Mouse (Mus musculus) left cerebral cortex, adult 2 months (tissue): ENCODE results near the gene Ccdc173. TPM values are rescaled to one million over a fixed set of nuclear protein-coding genes. Genes with fewer than 3 reads are reported as not detected.
A peak's percentile ranks its signal among the peaks of the same experiment; 100 is the strongest.

ENCODE experiments used
- DNase-seq, 2 experiments: peaks; one replicate each; pipeline ENCODE4 v3.0.0; 2021 to 2022; ENCODE audit warnings: low spot score in 2 of 2, mixed read lengths in 1 of 2; ENCODE audit errors: extremely low spot score in 1 of 2
- H3K27ac ChIP-seq: fragments of 200-600 bp; 2 replicates; pipeline ENCODE4 v1.8.1; 2022
- H3K4me3 ChIP-seq: fragments of 200-600 bp; 2 replicates; pipeline ENCODE4 v1.8.1; 2022
- CTCF ChIP-seq: fragments of 200-600 bp; IDR thresholded peaks from 2 replicates; pipeline ENCODE4 v1.8.1; 2022; ENCODE audit warnings: antibody characterized with exemption, mild to moderate bottlenecking, moderate library complexity
- intact Hi-C: fragments of 180-260 bp; cut with DNase I; formaldehyde crosslinking; loops from one replicate; pipeline ENCODE4 v1.15.1; 2025
- total RNA-seq, 2 experiments: library from RNA; stranded (reverse); gene quantifications; 2 replicates each; pipeline ENCODE4 v1.2.3; 2021

Gene Ccdc173
- total RNA-seq, 2 experiments from 2014 or later, result 2.8 to 3.3 TPM

DNA sequence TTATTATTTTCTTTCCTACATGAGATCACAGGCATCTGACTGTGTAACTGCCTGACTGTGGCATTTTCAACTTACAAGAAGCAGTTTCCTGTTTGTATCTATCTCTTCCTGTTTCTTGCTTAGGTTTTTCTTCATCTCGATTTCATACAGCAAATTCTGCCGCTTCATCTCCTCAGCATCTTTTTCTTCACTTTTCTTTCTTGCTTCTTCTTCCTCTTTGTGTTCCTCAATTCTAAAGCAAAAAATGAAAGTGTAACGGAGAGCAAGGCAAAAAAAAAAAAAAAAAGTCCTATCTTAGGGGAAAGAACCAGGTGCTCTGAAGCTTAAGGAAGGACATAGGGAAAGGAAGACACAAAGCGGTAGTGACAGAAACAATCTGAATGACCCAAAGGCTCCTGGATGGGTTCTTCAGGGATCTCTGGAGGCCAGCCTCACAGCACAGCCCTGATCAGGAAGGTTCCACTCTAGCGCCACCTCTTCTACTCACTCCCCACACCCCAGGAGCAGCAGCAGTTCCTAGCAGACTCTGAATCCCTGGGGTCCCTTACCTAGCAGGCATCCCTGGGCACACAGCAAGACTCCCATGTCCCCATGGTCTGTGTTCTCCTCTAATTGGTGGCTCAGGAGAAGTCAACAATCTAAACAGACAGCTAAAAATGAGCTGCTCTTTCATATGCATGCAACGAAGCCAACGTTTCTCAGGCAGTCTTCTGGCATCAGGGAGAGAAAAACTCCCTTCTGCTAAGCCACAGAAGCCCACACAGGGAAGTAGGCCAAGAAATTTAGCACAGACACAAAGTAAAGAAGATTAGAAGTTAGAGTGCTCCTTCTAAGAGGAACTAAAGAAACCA is 11.2 kb downstream of the Ccdc173 start:
- intact Hi-C loops, result no loop called here
- no peak overlapping the region for H3K4me3 ChIP-seq
- no peak for DNase-seq
- no peak; the same call in 1 of the 2 replicates for TF ChIP-seq CTCF
- peak overlapping the region; percentile 73 for H3K27ac ChIP-seq

DNA sequence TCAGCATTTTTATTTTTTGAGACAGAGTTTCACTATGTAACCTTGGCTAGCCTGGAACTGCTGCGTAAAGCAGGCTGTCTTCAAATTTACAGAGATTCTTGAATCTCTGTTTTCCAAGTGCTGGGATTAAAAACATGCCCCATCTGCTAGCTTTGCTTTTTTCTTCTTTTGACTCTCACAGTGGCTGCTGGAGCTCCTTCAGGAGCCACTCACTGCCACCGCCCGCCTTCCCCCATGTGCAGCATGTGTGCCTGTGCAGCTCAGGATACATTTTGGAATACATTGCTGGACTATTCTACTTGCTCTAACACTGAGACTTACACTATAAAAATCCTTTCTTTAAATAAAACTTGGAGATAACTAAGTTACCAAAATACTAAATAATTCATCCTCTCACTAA is 16.0 kb downstream of the Ccdc173 start:
- TF ChIP-seq CTCF, result no peak
- intact Hi-C loops, result no loop called here
- H3K27ac ChIP-seq, result peak overlapping the region; percentile 50; the same call in 1 of the 2 replicates
- no peak for DNase-seq
- H3K4me3 ChIP-seq, result no peak overlapping the region

GRCm38 (mm10) chr2:69764716-69765115 is 24.7 kb downstream of the Ccdc173 start:
- no peak for TF ChIP-seq CTCF

GRCm38 (mm10) chr2:69763340-69763739 is 26.0 kb downstream of the Ccdc173 start:
- no peak for DNase-seq
- intact Hi-C loops, result no loop called here
- TF ChIP-seq CTCF, result no peak
- Histone ChIP-seq H3K4me3 (no peak overlapping the region), H3K27ac (no peak overlapping the region)

More at GRCm38 (mm10) chr2:69764716-69765115, 24.7 kb downstream of the Ccdc173 start:
- intact Hi-C loops, result no loop called here
- Histone ChIP-seq H3K27ac (no peak overlapping the region), H3K4me3 (no peak overlapping the region)
- no peak for DNase-seq

- no peak for DNase-seq
- Histone ChIP-seq H3K27ac (no peak overlapping the region), H3K4me3 (no peak overlapping the region)
- no peak for TF ChIP-seq CTCF
- intact Hi-C loops, result no loop called here
Measured at GRCm38 (mm10) chr2:69760980-69761379, 28.4 kb downstream of the Ccdc173 start.

DNA sequence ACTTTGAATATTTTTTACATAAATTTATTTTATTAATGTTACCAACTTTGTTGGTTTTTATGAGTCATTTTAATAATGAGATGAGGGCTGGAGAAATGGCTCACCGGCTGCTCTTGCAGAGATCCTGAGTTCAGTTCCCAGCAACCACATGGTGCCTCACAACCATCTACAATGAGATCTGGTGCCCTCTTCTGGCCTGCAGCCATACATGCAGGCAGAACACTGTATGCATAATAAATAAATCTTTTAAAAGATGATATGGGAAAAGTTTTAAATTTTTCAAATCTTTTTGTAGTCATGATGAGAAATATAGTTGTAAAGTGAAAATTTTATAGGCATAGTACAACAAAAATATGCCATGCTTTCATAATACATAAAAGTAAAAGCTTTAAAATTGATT is 44.3 kb downstream of the Ccdc173 start:
- Histone ChIP-seq H3K27ac (no peak overlapping the region), H3K4me3 (no peak overlapping the region)
- peak; percentile 45 for TF ChIP-seq CTCF
- intact Hi-C loops, result no loop called here
- no peak for DNase-seq

GRCm38 (mm10) chr2:69723519-69723825 is 65.9 kb downstream of the Ccdc173 start:
- intact Hi-C loops, result loop anchor here (5.0 kb wide), 2 partner anchors 64 to 139 kb away; partner anchors contain the start of genes Ccdc173, Phospho2 and Ssb
- DNase-seq, result no peak
- H3K4me3 ChIP-seq, result peak overlapping the region; percentile 94
- H3K27ac ChIP-seq, result peak overlapping the region; percentile 98
- TF ChIP-seq CTCF, result no peak

GRCm38 (mm10) chr2:69722650-69723518 is 66.5 kb downstream of the Ccdc173 start:
- TF ChIP-seq CTCF, result no peak
- DNase-seq, result peak; percentile 94 to 96
- H3K27ac ChIP-seq, result peak overlapping the region; percentile 98
- intact Hi-C loops, result loop anchor here (5.0 kb wide), 2 partner anchors 64 to 139 kb away; partner anchors contain the start of genes Ccdc173, Phospho2 and Ssb
- peak overlapping the region; percentile 94 for H3K4me3 ChIP-seq

GRCm38 (mm10) chr2:69722273-69722649 is 67.1 kb downstream of the Ccdc173 start, which contains the start of gene Ppig:
Ppig (plus strand) TSS chr2:69722545.
- no peak for DNase-seq
- H3K27ac ChIP-seq, result peak within 1 kb of the TSS; percentile 98
- intact Hi-C loops, result loop anchor here (5.0 kb wide), 2 partner anchors 65 to 140 kb away; partner anchors contain the start of genes Ccdc173, Phospho2 and Ssb
- TF ChIP-seq CTCF, result no peak
- peak within 1 kb of the TSS; percentile 94 for H3K4me3 ChIP-seq

GRCm38 (mm10) chr2:69719121-69719520 is 70.3 kb downstream of the Ccdc173 start:
- Histone ChIP-seq H3K4me3 (no peak overlapping the region), H3K27ac (no peak overlapping the region)
- intact Hi-C loops, result no loop called here
- TF ChIP-seq CTCF, result no peak
- no peak for DNase-seq

GRCm38 (mm10) chr2:69716483-69716882 is 72.9 kb downstream of the Ccdc173 start:
- TF ChIP-seq CTCF, result no peak
- H3K4me3 ChIP-seq, result no peak overlapping the region
- no peak for DNase-seq
- H3K27ac ChIP-seq, result no peak overlapping the region
- intact Hi-C loops, result no loop called here

GRCm38 (mm10) chr2:69714126-69714525 is 75.2 kb downstream of the Ccdc173 start:
- Histone ChIP-seq H3K4me3 (no peak overlapping the region), H3K27ac (no peak overlapping the region)
- DNase-seq, result no peak
- intact Hi-C loops, result no loop called here
- TF ChIP-seq CTCF, result no peak
